Mouse (Mus musculus) embryonic facial prominence, embryonic 12.5 days (tissue): ENCODE data around the gene Actrt2. TPM values are rescaled to one million over a fixed set of nuclear protein-coding genes. Genes with fewer than 3 reads are reported as not detected.

Source experiments
- ATAC-seq: fragments of 200-750 bp; cut with Nextera tagmentation; 2 replicates; pipeline ENCODE4 v1.8.0; 2017; ENCODE audit not compliant: insufficient number of reproducible peaks, insufficient read depth, low FRiP score, low TSS enrichment
- H3K27ac ChIP-seq: fragments of 300-500 bp; sonication (generic); 2 replicates; pipeline ENCODE4 v1.5.1; 2016; ENCODE audit warnings: mild to moderate bottlenecking
- H3K27me3 ChIP-seq: fragments of 300-500 bp; sonication (generic); 2 replicates; pipeline ENCODE4 v1.6.1; 2016; ENCODE audit warnings: mild to moderate bottlenecking, moderate library complexity
- H3K36me3 ChIP-seq: fragments of 300-500 bp; sonication (generic); 2 replicates; pipeline ENCODE4 v1.6.1; 2016; ENCODE audit warnings: mild to moderate bottlenecking
- H3K4me1 ChIP-seq: fragments of 300-500 bp; sonication (generic); 2 replicates; pipeline ENCODE4 v1.6.1; 2016
- H3K4me2 ChIP-seq: fragments of 300-500 bp; sonication (generic); replicated peaks from 2 replicates; pipeline ENCODE4 v1.6.1; 2016; ENCODE audit warnings: mild to moderate bottlenecking, moderate library complexity
- H3K4me3 ChIP-seq: fragments of 300-500 bp; sonication (generic); 2 replicates; pipeline ENCODE4 v1.5.1; 2016; ENCODE audit warnings: mild to moderate bottlenecking
- H3K9ac ChIP-seq: fragments of 300-500 bp; sonication (generic); 2 replicates; pipeline ENCODE4 v1.6.1; 2016; ENCODE audit warnings: mild to moderate bottlenecking, moderate library complexity
- H3K9me3 ChIP-seq: fragments of 300-500 bp; sonication (generic); 2 replicates; pipeline ENCODE4 v1.6.1; 2016; ENCODE audit warnings: mild to moderate bottlenecking, moderate library complexity
- WGBS: fragments of 180-500 bp; shearing (Covaris S2); methylation state at CpG from one replicate; pipeline ENCODE4 v1.1.7; 2016; 5-methylcytosine and 5-hydroxymethylcytosine counted together
- polyA plus RNA-seq: library from polyadenylated mRNA; unstranded; fragments of >200 nt; fragmentation: Nextera tagmentation; extraction: Ambion mirVana; gene quantifications from 2 replicates; pipeline ENCODE4 v1.2.1, GENCODE M21; 2016

The Actrt2 gene
- polyA plus RNA-seq, 1 experiment from 2014 or later, result not detected

GRCm38 (mm10) chr4:154682311-154682710 lies 14.6 kb upstream of the Actrt2 start:
- H3K36me3 ChIP-seq, result no peaks in the 10 kb centered on the region
- no peak overlapping the region for H3K9ac ChIP-seq
- no peak overlapping the region for H3K27ac ChIP-seq
- ATAC-seq, result no peak
- H3K4me2 ChIP-seq, result no peak overlapping the region
- 58% methylated on average over 14 of the region's 14 CpGs for WGBS
- no peaks in the 10 kb centered on the region for H3K4me1 ChIP-seq
- no peak overlapping the region for H3K4me3 ChIP-seq
- H3K9me3 ChIP-seq, result no peaks in the 10 kb centered on the region
- H3K27me3 ChIP-seq, result no peaks in the 10 kb centered on the region; the same call in 1 of the 2 replicates

DNA sequence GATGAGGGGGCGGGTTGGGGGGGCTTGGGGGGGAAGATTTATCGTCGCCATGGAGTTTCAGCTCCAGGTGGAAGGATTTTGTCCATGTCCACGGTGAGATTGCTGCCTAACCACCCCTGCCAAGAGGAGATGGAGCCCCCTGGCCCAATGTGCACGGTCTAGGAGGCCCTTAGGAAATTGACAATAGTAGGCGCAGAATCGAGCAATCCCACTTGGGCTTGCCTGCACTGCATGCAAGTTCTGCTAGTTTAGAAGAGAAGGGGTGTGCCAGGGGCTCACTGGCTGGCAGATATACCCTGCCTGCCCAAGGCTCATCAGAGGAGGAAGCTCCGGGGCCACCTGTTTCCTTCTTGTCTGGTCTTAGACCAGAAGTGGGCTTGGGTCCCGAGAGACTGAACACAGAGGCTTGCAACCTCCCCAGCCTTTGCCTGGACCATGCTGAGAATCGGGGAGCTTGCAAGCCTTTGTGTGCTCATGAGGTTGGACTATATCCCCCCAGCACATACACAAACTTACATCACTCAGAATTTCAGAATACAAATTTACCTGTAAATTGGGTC lies 7.9 kb upstream of the Actrt2 start:
- Histone ChIP-seq H3K9ac (no peak overlapping the region), H3K4me2 (no peak overlapping the region), H3K4me3 (no peak overlapping the region), H3K36me3 (no peaks in the 10 kb centered on the region), H3K27me3 (no peaks in the 10 kb centered on the region; the same call in 1 of the 2 replicates), H3K27ac (no peak overlapping the region), H3K9me3 (no peaks in the 10 kb centered on the region), H3K4me1 (peaks cover 8% of the 10 kb centered on the region; the same call in 1 of the 2 replicates)
- WGBS, result 62% methylated on average over 10 of the region's 10 CpGs
- no peak for ATAC-seq

GRCm38 (mm10) chr4:154674966-154675365 lies 7.3 kb upstream of the Actrt2 start:
- peak overlapping the region; percentile 27 for H3K4me2 ChIP-seq
- no peak for ATAC-seq
- no peaks in the 10 kb centered on the region for H3K36me3 ChIP-seq
- no peak overlapping the region for H3K4me3 ChIP-seq
- H3K27me3 ChIP-seq, result no peaks in the 10 kb centered on the region; the same call in 1 of the 2 replicates
- WGBS, result 35% methylated on average over 15 of the region's 15 CpGs
- no peaks in the 10 kb centered on the region for H3K9me3 ChIP-seq
- H3K27ac ChIP-seq, result no peak overlapping the region
- no peak overlapping the region for H3K9ac ChIP-seq
- peaks cover 8% of the 10 kb centered on the region; the same call in 1 of the 2 replicates for H3K4me1 ChIP-seq

GRCm38 (mm10) chr4:154674541-154674940 lies 6.9 kb upstream of the Actrt2 start:
- peaks cover 8% of the 10 kb centered on the region; the same call in 1 of the 2 replicates for H3K4me1 ChIP-seq
- ATAC-seq, result no peak
- no peak overlapping the region for H3K27ac ChIP-seq
- H3K9me3 ChIP-seq, result no peaks in the 10 kb centered on the region
- H3K36me3 ChIP-seq, result no peaks in the 10 kb centered on the region
- peak overlapping the region; percentile 27 for H3K4me2 ChIP-seq
- H3K27me3 ChIP-seq, result no peaks in the 10 kb centered on the region; the same call in 1 of the 2 replicates
- WGBS, result 2% methylated on average over 12 of the region's 12 CpGs
- no peak overlapping the region for H3K4me3 ChIP-seq
- no peak overlapping the region for H3K9ac ChIP-seq

- no peaks in the 10 kb centered on the region; the same call in 1 of the 2 replicates for H3K27me3 ChIP-seq
- ATAC-seq, result no peak
- no peak overlapping the region for H3K4me3 ChIP-seq
- H3K9ac ChIP-seq, result no peak overlapping the region
- WGBS, result 80% methylated on average over 4 of the region's 4 CpGs
- peaks cover 8% of the 10 kb centered on the region; the same call in 1 of the 2 replicates for H3K4me1 ChIP-seq
- no peaks in the 10 kb centered on the region for H3K9me3 ChIP-seq
- no peak overlapping the region for H3K27ac ChIP-seq
- H3K36me3 ChIP-seq, result no peaks in the 10 kb centered on the region
- no peak overlapping the region for H3K4me2 ChIP-seq
Measured at GRCm38 (mm10) chr4:154673986-154674385, 6.3 kb upstream of the Actrt2 start.

GRCm38 (mm10) chr4:154672027-154672426 lies 4.4 kb upstream of the Actrt2 start:
- H3K4me1 ChIP-seq, result peaks cover 8% of the 10 kb centered on the region; the same call in 1 of the 2 replicates
- H3K9ac ChIP-seq, result no peak overlapping the region
- no peak overlapping the region for H3K4me3 ChIP-seq
- H3K27ac ChIP-seq, result no peak overlapping the region
- 25% methylated on average over 1 of the region's 1 CpGs for WGBS
- no peak overlapping the region for H3K4me2 ChIP-seq
- no peak for ATAC-seq
- H3K27me3 ChIP-seq, result no peaks in the 10 kb centered on the region
- H3K36me3 ChIP-seq, result no peaks in the 10 kb centered on the region
- H3K9me3 ChIP-seq, result no peaks in the 10 kb centered on the region

DNA sequence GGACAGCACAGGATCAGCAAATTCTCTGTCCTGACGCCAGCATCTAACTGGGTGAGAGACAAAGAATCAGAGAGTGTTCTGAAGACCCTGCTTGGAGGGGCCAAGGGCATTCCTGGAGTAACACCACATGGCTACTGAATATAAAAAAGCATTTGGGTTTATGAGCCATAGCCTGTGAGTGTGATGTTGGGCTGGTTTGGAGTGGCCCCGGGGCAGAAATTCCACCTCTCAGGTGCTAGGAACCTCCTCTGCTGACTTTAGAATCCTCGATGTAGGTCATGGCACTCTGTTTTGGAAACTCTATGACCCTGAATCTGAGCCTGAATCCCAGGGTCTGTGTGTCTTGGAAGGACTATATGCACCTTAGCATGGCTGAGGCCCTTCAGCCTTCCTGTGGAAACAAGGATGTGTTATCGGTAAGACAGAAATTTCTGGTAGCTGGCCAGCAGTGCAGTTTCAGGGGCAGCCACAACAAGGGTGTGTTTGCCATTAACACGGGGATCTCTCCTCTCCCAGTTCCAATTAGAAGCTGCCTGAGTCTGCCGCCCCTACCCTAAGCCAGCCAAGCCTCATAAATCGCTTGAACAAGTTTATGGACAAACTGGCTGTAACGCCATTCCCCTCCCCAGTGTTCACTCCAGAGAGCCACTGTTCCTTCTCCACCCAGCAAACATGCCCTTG lies 3.7 kb upstream of the Actrt2 start:
- Histone ChIP-seq H3K4me1 (peaks cover 8% of the 10 kb centered on the region; the same call in 1 of the 2 replicates), H3K27ac (no peak overlapping the region), H3K9ac (no peak overlapping the region), H3K27me3 (no peaks in the 10 kb centered on the region), H3K4me3 (no peak overlapping the region), H3K36me3 (no peaks in the 10 kb centered on the region), H3K9me3 (no peaks in the 10 kb centered on the region), H3K4me2 (no peak overlapping the region)
- no peak for ATAC-seq
- 54% methylated on average over 8 of the region's 8 CpGs for WGBS

DNA sequence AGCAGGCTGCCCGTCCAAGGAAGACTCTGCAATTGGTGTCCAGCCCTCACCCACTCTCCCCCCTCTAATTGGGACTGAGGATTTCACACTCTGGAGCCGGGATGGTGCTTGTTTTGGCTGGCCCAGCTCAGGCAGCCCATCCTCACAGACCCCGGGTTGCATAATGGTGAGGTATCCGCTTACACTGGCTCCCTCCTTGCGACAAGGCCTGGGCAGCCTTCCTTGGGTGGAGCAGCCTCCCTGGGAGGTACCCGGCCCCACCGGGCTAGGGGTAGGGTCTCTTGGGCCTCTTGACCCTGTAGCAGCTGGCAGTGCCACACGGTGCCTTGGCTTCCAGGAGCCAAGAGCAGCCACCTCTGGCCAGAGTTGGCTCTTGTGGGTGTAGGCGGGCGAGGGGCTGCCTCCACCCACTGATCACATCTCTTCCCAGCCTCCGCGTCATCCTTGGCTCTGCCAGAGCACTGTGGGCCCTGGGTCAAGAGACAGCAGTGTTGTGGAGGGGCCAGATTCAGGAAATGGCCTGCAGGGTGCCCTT lies 4.9 kb downstream of the Actrt2 start:
- no peak overlapping the region for H3K4me3 ChIP-seq
- 52% methylated on average over 12 of the region's 12 CpGs for WGBS
- no peaks in the 10 kb centered on the region for H3K36me3 ChIP-seq
- H3K9me3 ChIP-seq, result no peaks in the 10 kb centered on the region
- no peaks in the 10 kb centered on the region; the same call in 1 of the 2 replicates for H3K27me3 ChIP-seq
- no peak overlapping the region for H3K9ac ChIP-seq
- ATAC-seq, result no peak
- no peak overlapping the region for H3K27ac ChIP-seq
- H3K4me1 ChIP-seq, result peaks cover 12% of the 10 kb centered on the region
- no peak overlapping the region for H3K4me2 ChIP-seq

DNA sequence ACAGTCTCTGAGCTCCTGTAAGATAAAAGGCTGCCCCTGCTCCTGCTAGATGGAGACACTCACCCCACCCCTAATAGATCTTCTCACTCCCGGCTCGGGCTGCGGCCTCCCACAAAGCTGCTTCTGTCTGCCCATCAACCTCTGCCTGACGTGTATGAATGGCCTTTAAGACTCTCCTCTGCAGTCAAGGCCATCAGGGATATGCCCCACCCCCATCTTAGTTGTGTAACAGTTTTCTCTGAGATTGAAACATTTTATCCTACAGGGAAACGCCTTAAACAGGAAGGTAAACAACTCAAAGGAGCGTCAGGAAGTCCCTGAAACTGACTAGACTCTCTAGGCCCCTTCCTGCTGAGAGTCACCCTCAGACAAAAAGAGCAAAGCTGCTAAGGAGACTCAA lies 6.4 kb downstream of the Actrt2 start:
- Histone ChIP-seq H3K27me3 (no peaks in the 10 kb centered on the region; the same call in 1 of the 2 replicates), H3K4me3 (no peak overlapping the region), H3K4me2 (no peak overlapping the region), H3K36me3 (no peaks in the 10 kb centered on the region), H3K4me1 (peaks cover 15% of the 10 kb centered on the region), H3K9me3 (no peaks in the 10 kb centered on the region), H3K27ac (no peak overlapping the region), H3K9ac (no peak overlapping the region)
- WGBS, result 41% methylated on average over 6 of the region's 6 CpGs
- ATAC-seq, result no peak

DNA sequence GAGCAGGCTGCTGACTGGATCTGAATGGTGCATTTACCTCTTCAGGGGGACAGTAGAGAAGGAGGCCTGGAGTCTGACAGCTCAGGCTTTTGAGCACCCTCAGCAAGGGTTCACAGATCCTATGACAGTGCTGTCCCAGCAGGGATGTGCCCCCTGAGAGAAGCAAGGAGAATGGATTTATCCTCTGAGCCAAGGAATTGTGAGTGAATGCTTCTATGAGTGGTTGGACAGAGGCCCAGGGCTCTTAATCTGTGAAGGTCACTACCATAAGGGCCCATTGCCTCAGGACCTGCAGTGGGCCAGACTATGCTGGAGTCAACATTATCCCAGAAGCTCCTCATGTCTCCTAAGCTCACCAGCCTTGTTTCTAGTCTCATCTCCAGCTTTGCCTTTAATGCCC lies 7.6 kb downstream of the Actrt2 start:
- H3K36me3 ChIP-seq, result no peaks in the 10 kb centered on the region
- no peaks in the 10 kb centered on the region; the same call in 1 of the 2 replicates for H3K27me3 ChIP-seq
- H3K9ac ChIP-seq, result no peak overlapping the region
- H3K27ac ChIP-seq, result no peak overlapping the region
- peaks cover 15% of the 10 kb centered on the region for H3K4me1 ChIP-seq
- no peaks in the 10 kb centered on the region for H3K9me3 ChIP-seq
- no peak overlapping the region for H3K4me2 ChIP-seq
- no peak overlapping the region for H3K4me3 ChIP-seq
- no peak for ATAC-seq

- H3K36me3 ChIP-seq, result no peaks in the 10 kb centered on the region
- H3K4me1 ChIP-seq, result peaks cover 18% of the 10 kb centered on the region; the same call in 1 of the 2 replicates
- no peaks in the 10 kb centered on the region; the same call in 1 of the 2 replicates for H3K27me3 ChIP-seq
- H3K4me3 ChIP-seq, result no peak overlapping the region
- H3K27ac ChIP-seq, result no peak overlapping the region
- H3K4me2 ChIP-seq, result no peak overlapping the region
- no peak for ATAC-seq
- no peaks in the 10 kb centered on the region for H3K9me3 ChIP-seq
- 84% methylated on average over 15 of the region's 15 CpGs for WGBS
- no peak overlapping the region for H3K9ac ChIP-seq
Measured at GRCm38 (mm10) chr4:154655134-154655910, 12.3 kb downstream of the Actrt2 start.
